Mouse (Mus musculus) CH12.LX (cell line): ENCODE data around the gene Nckap1. TPM values are rescaled to one million over a fixed set of nuclear protein-coding genes. Genes with fewer than 3 reads are reported as not detected.

ENCODE experiments used
- DNase-seq: peaks from one replicate; pipeline ENCODE4 v3.0.0-alpha.2; 2013; ENCODE audit errors: extremely low read depth
- H3K27ac ChIP-seq: 2 replicates; pipeline ENCODE4 v1.5.1; 2012; ENCODE audit warnings: low read depth, mild to moderate bottlenecking, control low read depth, moderate library complexity; ENCODE audit not compliant: insufficient read depth
- H3K27me3 ChIP-seq: replicated peaks from 2 replicates; pipeline ENCODE3; 2012; ENCODE audit warnings: inconsistent platforms
- H3K36me3 ChIP-seq, 2 experiments: replicated peaks in 1 of 2; 2 replicates each; pipeline versions ENCODE3 to v1.6.1; 2012; ENCODE audit warnings: inconsistent platforms in 1 of 2, low read length in 1 of 2, mild to moderate bottlenecking in 1 of 2, mixed read lengths in 1 of 2, moderate library complexity in 1 of 2; ENCODE audit not compliant: control insufficient read depth in 1 of 2, insufficient read depth in 1 of 2
- H3K4me1 ChIP-seq, 2 experiments: 2 replicates each; pipeline ENCODE4 v1.6.1; 2012; ENCODE audit warnings: inconsistent platforms in 1 of 2, moderate library complexity in 1 of 2; ENCODE audit not compliant: insufficient read depth in 2 of 2, control insufficient read depth in 1 of 2
- H3K4me2 ChIP-seq: 2 replicates; pipeline ENCODE4 v1.6.1; 2012; ENCODE audit warnings: low read depth, mild to moderate bottlenecking, control low read depth; ENCODE audit not compliant: poor library complexity, insufficient read depth, severe bottlenecking
- H3K4me3 ChIP-seq, 3 experiments: fragments of 150-350 bp in 1 of 3; sonication (generic) in 1 of 3; replicated peaks in 1 of 3; 2 replicates each; pipeline versions ENCODE3 to v1.5.1; 2011 to 2012; ENCODE audit warnings: low read depth in 2 of 3, low read length in 2 of 3, mild to moderate bottlenecking in 2 of 3, moderate library complexity in 2 of 3, control low read depth in 1 of 3, improper control_type of control experiment in 1 of 3, inconsistent platforms in 1 of 3, mixed read lengths in 1 of 3; ENCODE audit not compliant: poor library complexity in 1 of 3
- H3K79me2 ChIP-seq: replicated peaks from 2 replicates; pipeline ENCODE4 v1.6.1; 2012; ENCODE audit warnings: mild to moderate bottlenecking, moderate library complexity; ENCODE audit not compliant: control insufficient read depth, poor library complexity, insufficient read depth, severe bottlenecking; ENCODE audit errors: extremely low read depth
- H3K9ac ChIP-seq: 2 replicates; pipeline ENCODE4 v1.6.1; 2012; ENCODE audit warnings: low read depth, mild to moderate bottlenecking, control low read depth, moderate library complexity; ENCODE audit not compliant: insufficient read depth
- H3K9me3 ChIP-seq: replicated peaks from 2 replicates; pipeline ENCODE3; 2012; ENCODE audit warnings: low read length, inconsistent platforms, mixed read lengths
- CTCF ChIP-seq, 2 experiments: IDR thresholded peaks in 1 of 2; conservative IDR thresholded peaks in 1 of 2; 2 replicates each; pipeline ENCODE4 v1.5.1; 2011 to 2012; ENCODE audit warnings: low read depth in 2 of 2, low read length in 2 of 2, improper control_type of control experiment in 1 of 2, inconsistent platforms in 1 of 2, mild to moderate bottlenecking in 1 of 2, moderate library complexity in 1 of 2
- EP300 ChIP-seq: IDR thresholded peaks from 2 replicates; pipeline ENCODE4 v1.6.1; 2011; ENCODE audit warnings: low read length, improper control_type of control experiment
- IRF4 ChIP-seq: IDR thresholded peaks from 2 replicates; pipeline ENCODE4 v1.6.1; 2014; ENCODE audit warnings: low read depth, mild to moderate bottlenecking, inconsistent platforms, low read length, improper control_type of control experiment
- JUN ChIP-seq: IDR thresholded peaks from 2 replicates; pipeline ENCODE4 v1.6.1; 2011; ENCODE audit warnings: low read depth, mild to moderate bottlenecking, low read length, improper control_type of control experiment, moderate library complexity; ENCODE audit not compliant: insufficient read depth
- MAZ ChIP-seq: IDR thresholded peaks from 2 replicates; pipeline ENCODE4 v1.6.1; 2012; ENCODE audit warnings: low read depth, mild to moderate bottlenecking, inconsistent platforms, low read length, improper control_type of control experiment, moderate library complexity
- MYC ChIP-seq: IDR thresholded peaks from 2 replicates; pipeline ENCODE4 v1.6.1; 2011; ENCODE audit warnings: low read depth, mild to moderate bottlenecking, improper control_type of control experiment, low read length
- NELFE ChIP-seq: IDR thresholded peaks from 2 replicates; pipeline ENCODE4 v1.6.1; 2011; ENCODE audit warnings: low read depth, low read length, improper control_type of control experiment
- NRF1 ChIP-seq: IDR thresholded peaks from 2 replicates; pipeline ENCODE4 v1.6.1; 2014; ENCODE audit warnings: low read depth, mild to moderate bottlenecking, inconsistent platforms, low read length, improper control_type of control experiment, moderate library complexity
- PAX5 ChIP-seq: IDR thresholded peaks from 2 replicates; pipeline ENCODE4 v1.6.1; 2012; ENCODE audit warnings: low read length, inconsistent platforms, mixed read lengths
- POLR2A ChIP-seq: IDR thresholded peaks from 2 replicates; pipeline ENCODE4 v1.6.1; 2011; ENCODE audit warnings: low read depth, mild to moderate bottlenecking, improper control_type of control experiment, low read length
- POLR2AphosphoS2 ChIP-seq: IDR thresholded peaks from 2 replicates; pipeline ENCODE4 v1.6.1; 2011; ENCODE audit warnings: low read depth, low read length, improper control_type of control experiment
- RAD21 ChIP-seq: IDR thresholded peaks from 2 replicates; pipeline ENCODE4 v1.6.1; 2011; ENCODE audit warnings: low read depth, mild to moderate bottlenecking, low read length, improper control_type of control experiment, moderate library complexity
- SIN3A ChIP-seq: IDR thresholded peaks from 2 replicates; pipeline ENCODE4 v1.6.1; 2012; ENCODE audit warnings: low read length, improper control_type of control experiment, inconsistent platforms
- SMC3 ChIP-seq: IDR thresholded peaks from 2 replicates; pipeline ENCODE4 v1.6.1; 2011; ENCODE audit warnings: low read depth, low read length, improper control_type of control experiment
- TBP ChIP-seq: conservative IDR thresholded peaks from 2 replicates; pipeline ENCODE4 v1.6.1; 2011; ENCODE audit warnings: low read depth, low read length, improper control_type of control experiment
- TCF12 ChIP-seq: IDR thresholded peaks from 2 replicates; pipeline ENCODE4 v1.6.1; 2014; ENCODE audit warnings: low read depth, mild to moderate bottlenecking, inconsistent platforms, low read length, improper control_type of control experiment
- UBTF ChIP-seq: IDR thresholded peaks from 2 replicates; pipeline ENCODE4 v1.6.1; 2012; ENCODE audit warnings: low read depth, mild to moderate bottlenecking, inconsistent platforms, low read length, improper control_type of control experiment, moderate library complexity
- ZC3H11A ChIP-seq: IDR thresholded peaks from 2 replicates; pipeline ENCODE4 v1.6.1; 2012; ENCODE audit warnings: low read depth, mild to moderate bottlenecking, inconsistent platforms, low read length, improper control_type of control experiment
- ZKSCAN1 ChIP-seq: IDR thresholded peaks from 2 replicates; pipeline ENCODE4 v1.6.1; 2012; ENCODE audit warnings: low read depth, inconsistent platforms, low read length, improper control_type of control experiment, borderline replicate concordance
- ZMIZ1 ChIP-seq: IDR thresholded peaks from 2 replicates; pipeline ENCODE4 v1.6.1; 2012; ENCODE audit warnings: low read depth, mild to moderate bottlenecking, inconsistent platforms, low read length, improper control_type of control experiment
- dilution Hi-C: fragments of 300-500 bp; cut with MboI; formaldehyde crosslinking; loops from 2 replicates; pipeline ENCODE4 v1.14.3; 2020; ENCODE audit warnings: low sequenced_read_pairs; ENCODE audit not compliant: extremely low pct_unique_long_range_greater_than_20kb, extremely low pct_ligation_motif_present
- in situ Hi-C: fragments of 300-500 bp; cut with MboI; formaldehyde crosslinking; loops from 3 replicates; pipeline ENCODE4 v1.14.3; 2019; ENCODE audit warnings: low sequenced_read_pairs, low pct_ligation_motif_present, low pct_unique_long_range_greater_than_20kb, mixed read lengths
- polyA plus RNA-seq: library from polyadenylated mRNA; unstranded; fragments of >175 nt; gene quantifications from 2 replicates; pipeline ENCODE4 v1.2.1, GENCODE M21; 2012; ENCODE audit warnings: low read depth; ENCODE audit not compliant: insufficient read length
- total RNA-seq, 2 experiments: library from RNA; depleted of rRNA; stranded (reverse); fragments of 300-350 nt in 1 of 2; fragments of >200 nt in 1 of 2; gene quantifications; 2 replicates each; pipeline ENCODE4 v1.2.3; 2012 to 2014

Gene Nckap1
- total and polyA plus RNA-seq, 3 experiments, result 3.9 to 7.1 (median 6.8) TPM

DNA sequence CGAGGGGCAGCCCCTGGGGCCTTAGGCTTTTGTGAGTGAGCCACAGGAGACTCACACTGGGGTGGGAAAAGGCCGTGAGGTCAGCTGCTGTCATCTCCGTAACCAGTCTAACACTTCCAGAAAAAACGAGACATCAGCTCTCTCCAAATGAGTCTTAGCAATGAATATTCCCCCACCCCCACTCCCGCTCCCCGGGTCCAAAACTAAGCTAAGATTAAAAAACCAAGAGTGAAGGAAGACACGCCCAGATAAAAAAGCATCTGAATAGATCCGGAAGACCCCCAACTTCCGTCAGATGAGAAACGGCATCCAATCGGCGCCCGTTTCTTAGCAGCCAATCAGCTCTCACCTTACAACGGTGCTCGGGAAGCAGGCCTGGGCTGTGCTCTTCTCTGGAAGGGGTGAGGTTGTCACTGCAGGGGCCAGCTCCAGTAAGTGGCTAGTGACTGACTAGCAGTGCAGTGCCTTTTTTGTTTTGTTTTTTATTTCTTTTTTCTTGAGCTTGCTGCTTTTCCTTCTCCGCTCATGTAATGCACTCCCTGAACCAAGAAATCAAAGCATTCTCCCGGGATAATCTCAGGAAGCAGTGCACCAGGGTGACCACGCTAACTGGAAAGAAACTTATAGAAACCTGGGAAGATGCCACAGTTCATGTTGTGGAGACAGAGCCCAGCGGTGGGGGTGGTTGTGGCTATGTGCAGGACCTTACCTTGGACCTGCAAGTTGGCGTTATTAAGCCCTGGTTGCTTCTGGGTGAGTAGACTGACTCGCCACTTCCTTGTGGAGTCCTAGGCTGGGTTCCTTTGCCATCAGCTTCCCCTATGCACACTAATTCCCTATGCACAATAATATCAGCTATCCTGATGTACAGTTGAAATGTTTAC, 35.9 kb upstream of the Nckap1 start, which contains the start of the genes Dusp19 and Nup35 (continued):
- 0 out of 2 replicates have a peak, but pooled peaks have one; percentile 50 for TF ChIP-seq EP300

DNA sequence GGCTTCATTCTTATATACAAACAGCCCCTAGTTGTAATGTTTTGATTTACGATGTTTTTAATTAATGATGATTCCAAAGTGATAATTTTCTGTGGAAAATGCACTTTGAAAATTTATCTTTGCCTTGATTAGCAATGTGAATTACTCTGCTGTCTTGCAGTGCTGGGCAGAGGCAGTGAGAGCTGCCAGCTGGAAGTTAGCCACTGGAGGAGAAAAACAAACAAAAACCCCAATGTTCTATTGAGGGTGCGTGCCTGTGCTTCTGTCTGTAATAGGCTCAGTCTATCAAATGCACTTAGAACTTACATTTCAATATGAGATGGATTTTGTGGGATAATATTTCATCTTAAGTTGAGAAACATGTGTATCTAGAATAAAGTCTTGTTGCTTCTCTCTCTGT, 31.6 kb upstream of the Nckap1 start:
- Histone ChIP-seq H3K79me2 (no peaks in the 10 kb centered on the region), H3K27me3 (no peaks in the 10 kb centered on the region), H3K4me2 (no peak overlapping the region), H3K4me3 (no peak overlapping the region), H3K9ac (no peak overlapping the region), H3K27ac (no peak overlapping the region), H3K36me3 (no peaks in the 10 kb centered on the region), H3K9me3 (no peaks in the 10 kb centered on the region), H3K4me1 (peaks cover 0 to 7% of the 10 kb centered on the region in 2 experiments; a peak in 1 of 4 replicates)
- TF ChIP-seq TBP (no peak), JUN (no peak), ZMIZ1 (no peak), SIN3A (no peak), CTCF (conservative IDR thresholded peaks at IDR 0.05 in 1 of 2, IDR thresholded peaks at IDR 0.05 in 1 of 2; ENCODE audit: low read depth in 2 of 2, low read length in 2 of 2) (no peak), MAZ (no peak), PAX5 (no peak), TCF12 (no peak), ZKSCAN1 (no peak), NRF1 (no peak), ZC3H11A (no peak), MYC (no peak), POLR2AphosphoS2 (no peak), SMC3 (no peak), RAD21 (no peak), POLR2A (no peak), UBTF (no peak), IRF4 (no peak), NELFE (no peak), EP300 (no peak)
- in situ Hi-C loops (no loop called here), dilution Hi-C loops (no loop called here)
- DNase-seq, result no peak
